Mouse (Mus musculus) heart, embryonic 11.5 days (tissue): ENCODE data around the gene Fbxl15. TPM values are rescaled to one million over a fixed set of nuclear protein-coding genes. Genes with fewer than 3 reads are reported as not detected.

Experiments used
- ATAC-seq: fragments of 200-750 bp; cut with Nextera tagmentation; replicated peaks from 2 replicates; pipeline ENCODE4 v1.8.0; 2017; ENCODE audit warnings: moderate library complexity; ENCODE audit not compliant: insufficient number of reproducible peaks, low FRiP score, low TSS enrichment
- H3K27ac ChIP-seq: fragments of 300-500 bp; sonication (generic); 2 replicates; pipeline ENCODE4 v1.5.1; 2014; ENCODE audit warnings: mild to moderate bottlenecking, low read depth, low read length
- H3K27me3 ChIP-seq: fragments of 300-500 bp; sonication (generic); 2 replicates; pipeline ENCODE4 v1.6.1; 2014; ENCODE audit warnings: mild to moderate bottlenecking, low read length, mixed read lengths; ENCODE audit not compliant: control insufficient read depth, insufficient read depth
- H3K36me3 ChIP-seq: fragments of 300-500 bp; sonication (generic); 2 replicates; pipeline ENCODE4 v1.6.1; 2014; ENCODE audit warnings: mild to moderate bottlenecking, low read length, moderate library complexity, mixed read lengths; ENCODE audit not compliant: control insufficient read depth, insufficient read depth
- H3K4me1 ChIP-seq: fragments of 300-500 bp; sonication (generic); 2 replicates; pipeline ENCODE4 v1.6.1; 2014; ENCODE audit warnings: low read length; ENCODE audit not compliant: control insufficient read depth, insufficient read depth
- H3K4me2 ChIP-seq: fragments of 300-500 bp; sonication (generic); 2 replicates; pipeline ENCODE4 v1.6.1; 2014; ENCODE audit warnings: mild to moderate bottlenecking, moderate library complexity
- H3K4me3 ChIP-seq: fragments of 300-500 bp; sonication (generic); 2 replicates; pipeline ENCODE4 v1.5.1; 2014; ENCODE audit warnings: low read depth, low read length
- H3K9ac ChIP-seq: fragments of 300-500 bp; sonication (generic); 2 replicates; pipeline ENCODE4 v1.6.1; 2014; ENCODE audit warnings: mild to moderate bottlenecking, low read depth, low read length, moderate library complexity
- H3K9me3 ChIP-seq: fragments of 300-500 bp; sonication (generic); replicated peaks from 2 replicates; pipeline ENCODE4 v1.6.1; 2016; ENCODE audit warnings: low read length; ENCODE audit not compliant: control insufficient read depth
- WGBS: fragments of 180-500 bp; shearing (Covaris S2); extraction: QIAGEN DNeasy Blood & Tissue Kit; methylation state at CpG from one replicate; pipeline ENCODE4 v1.1.7; 2014; ENCODE audit not compliant: insufficient replicate concordance; 5-methylcytosine and 5-hydroxymethylcytosine counted together
- polyA plus RNA-seq: library from polyadenylated mRNA; unstranded; fragments of >200 nt; fragmentation: Nextera tagmentation; extraction: Ambion mirVana; gene quantifications from 2 replicates; pipeline ENCODE4 v1.2.1, GENCODE M21; 2014

The Fbxl15 gene
- polyA plus RNA-seq, 1 experiment from 2014 or later = 9.7 TPM

DNA sequence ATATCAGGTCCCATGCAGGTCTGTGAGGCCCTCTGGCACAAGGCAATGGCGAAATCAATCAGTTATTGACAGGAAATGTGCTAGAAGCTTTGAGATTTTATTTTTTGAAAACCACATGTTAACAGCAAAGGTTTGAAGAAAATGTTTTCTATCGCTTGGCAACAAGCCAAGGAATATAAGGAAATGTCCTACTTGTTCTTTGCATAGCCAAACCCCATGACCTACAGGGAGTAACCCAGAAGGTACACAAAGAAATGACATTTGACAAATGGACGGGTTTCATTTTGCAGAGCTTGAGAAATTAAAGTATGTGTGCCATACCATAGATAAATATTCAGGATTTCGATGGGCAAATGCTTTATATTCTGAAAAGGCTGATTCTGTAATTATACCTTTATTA, 31.0 kb upstream of the Fbxl15 start:
- H3K27ac ChIP-seq = no peak overlapping the region
- H3K9me3 ChIP-seq = no peaks in the 10 kb centered on the region
- WGBS = 56% methylated on average over 4 of the region's 4 CpGs
- H3K4me1 ChIP-seq = no peaks in the 10 kb centered on the region
- H3K9ac ChIP-seq = no peak overlapping the region
- H3K36me3 ChIP-seq = no peaks in the 10 kb centered on the region
- no peak overlapping the region for H3K4me2 ChIP-seq
- no peak for ATAC-seq
- no peak overlapping the region for H3K4me3 ChIP-seq
- no peaks in the 10 kb centered on the region; the same call in 1 of the 2 replicates for H3K27me3 ChIP-seq

DNA sequence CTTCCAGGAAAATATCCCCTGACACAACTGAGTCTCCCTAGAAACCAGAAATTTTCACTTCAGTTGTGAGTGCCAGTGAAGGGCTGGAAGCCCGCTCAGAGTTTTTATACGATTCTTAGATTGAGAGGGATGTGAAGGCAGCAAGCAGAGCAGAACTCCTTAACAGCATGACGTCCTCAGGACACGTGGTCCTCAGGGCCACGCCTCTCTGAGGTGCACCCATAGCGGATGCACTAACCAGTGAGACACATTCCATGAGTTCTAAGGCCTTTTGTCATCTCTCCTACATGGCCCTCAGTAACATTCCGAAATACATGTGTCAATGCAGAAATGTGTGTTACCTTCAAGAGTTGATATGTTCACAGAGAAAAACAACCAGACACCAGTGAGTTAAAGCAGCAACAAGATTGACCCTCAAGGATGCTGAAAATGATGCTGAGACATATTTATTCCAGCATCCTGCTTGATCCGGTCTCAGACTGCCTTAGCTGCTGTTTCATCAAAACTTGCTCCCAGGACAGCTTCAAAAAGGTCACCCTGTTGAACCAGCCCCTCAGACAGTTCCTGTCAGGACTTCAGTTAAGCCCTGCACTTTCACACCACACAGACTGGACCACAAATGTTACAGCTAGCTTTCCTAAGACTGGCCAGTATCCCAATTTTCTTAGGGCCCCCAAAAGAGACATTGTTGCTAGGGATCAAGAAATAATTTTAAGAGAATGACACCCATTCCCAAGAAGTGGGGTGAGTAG, 27.5 kb upstream of the Fbxl15 start:
- no peak for ATAC-seq

DNA sequence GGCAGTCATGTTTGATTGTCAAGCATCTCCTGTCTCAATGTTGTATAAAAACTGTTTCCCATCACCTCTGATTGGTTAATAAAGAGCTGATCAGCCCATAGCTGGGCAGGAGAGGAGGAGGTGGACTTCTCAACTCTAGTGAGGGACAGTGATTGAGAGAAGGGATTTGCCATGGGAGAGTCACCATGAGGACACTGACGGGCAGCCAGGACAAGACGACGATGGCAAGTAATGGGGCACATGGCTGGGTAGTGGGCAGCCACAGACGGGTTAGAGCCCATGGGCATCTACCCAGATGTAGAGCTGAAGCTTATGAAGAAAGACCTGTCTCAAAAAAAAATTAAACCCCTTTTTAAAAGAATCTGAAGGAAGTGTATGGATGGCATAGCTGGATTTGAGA, 25.4 kb upstream of the Fbxl15 start:
- H3K9me3 ChIP-seq = no peaks in the 10 kb centered on the region
- no peak for ATAC-seq
- H3K27me3 ChIP-seq = peaks cover 6% of the 10 kb centered on the region
- 80% methylated on average over 4 of the region's 4 CpGs for WGBS
- peaks cover 10% of the 10 kb centered on the region for H3K4me1 ChIP-seq
- no peak overlapping the region for H3K9ac ChIP-seq
- no peak overlapping the region for H3K4me3 ChIP-seq
- no peak overlapping the region for H3K4me2 ChIP-seq
- no peaks in the 10 kb centered on the region for H3K36me3 ChIP-seq
- H3K27ac ChIP-seq = no peak overlapping the region

More for the DNA sequence above, 27.5 kb upstream of the Fbxl15 start:
- no peak overlapping the region for H3K27ac ChIP-seq
- H3K4me3 ChIP-seq = no peak overlapping the region
- H3K9ac ChIP-seq = no peak overlapping the region
- H3K9me3 ChIP-seq = no peaks in the 10 kb centered on the region
- no peak overlapping the region for H3K4me2 ChIP-seq
- no peaks in the 10 kb centered on the region; the same call in 1 of the 2 replicates for H3K27me3 ChIP-seq
- 0 out of 2 replicates have a peak, but pooled peaks cover 4% of the 10 kb centered on the region for H3K4me1 ChIP-seq
- WGBS = 34% methylated on average over 8 of the region's 8 CpGs
- H3K36me3 ChIP-seq = no peaks in the 10 kb centered on the region

GRCm38 (mm10) chr19:46303251-46304215, 24.5 kb upstream of the Fbxl15 start:
- H3K4me2 ChIP-seq = peak overlapping the region; percentile 100

GRCm38 (mm10) chr19:46304216-46304841, 23.7 kb upstream of the Fbxl15 start, which contains the start of gene Nfkb2:
Nfkb2 (plus strand) TSS chr19:46304320.
- H3K27me3 ChIP-seq = peaks cover 17% of the 10 kb centered on the region
- peak within 1 kb of the TSS; percentile 70 for H3K27ac ChIP-seq
- peaks cover 15% of the 10 kb centered on the region for H3K4me1 ChIP-seq
- peak within 1 kb of the TSS; percentile 79 for H3K9ac ChIP-seq
- peak within 1 kb of the TSS; percentile 100 for H3K4me2 ChIP-seq
- WGBS = under 1% methylated on average over 39 of the region's 39 CpGs
- H3K4me3 ChIP-seq = peak within 1 kb of the TSS; percentile 72
- H3K9me3 ChIP-seq = no peaks in the 10 kb centered on the region
- ATAC-seq = peak; percentile 81
- no peaks in the 10 kb centered on the region for H3K36me3 ChIP-seq

More at GRCm38 (mm10) chr19:46303251-46304215, 24.5 kb upstream of the Fbxl15 start:
- WGBS = 50% methylated on average over 18 of the region's 18 CpGs
- no peaks in the 10 kb centered on the region for H3K9me3 ChIP-seq
- H3K27ac ChIP-seq = no peak overlapping the region
- H3K36me3 ChIP-seq = no peaks in the 10 kb centered on the region
- peaks cover 16% of the 10 kb centered on the region for H3K27me3 ChIP-seq
- ATAC-seq = no peak
- peaks cover 10% of the 10 kb centered on the region for H3K4me1 ChIP-seq
- H3K4me3 ChIP-seq = peak overlapping the region; percentile 72
- no peak overlapping the region; the same call in 1 of the 2 replicates for H3K9ac ChIP-seq

DNA sequence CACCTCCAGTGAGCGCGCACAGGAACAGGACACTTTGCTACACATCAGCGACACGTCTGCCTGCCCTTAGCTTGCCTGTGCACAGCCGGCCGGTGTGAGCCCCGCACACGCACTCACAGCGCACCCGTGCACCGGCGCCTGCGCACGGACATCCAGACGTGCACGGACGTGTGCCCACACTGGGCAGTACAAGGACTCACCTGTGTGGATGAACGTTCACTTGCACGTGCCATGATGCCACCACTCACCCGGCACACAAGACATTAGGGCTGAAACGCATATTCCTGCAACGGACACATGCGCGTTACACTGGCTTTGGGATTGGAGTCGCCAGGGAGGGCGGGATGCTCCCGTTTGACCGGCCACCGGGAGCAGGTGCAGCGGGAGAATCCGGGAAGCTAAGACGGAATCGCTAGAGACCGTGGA, 23.1 kb upstream of the Fbxl15 start:
- WGBS = under 1% methylated on average over 34 of the region's 34 CpGs

GRCm38 (mm10) chr19:46305432-46306267, 22.3 kb upstream of the Fbxl15 start:
- Histone ChIP-seq H3K9ac (peak overlapping the region; percentile 79), H3K4me3 (peak overlapping the region; percentile 72), H3K4me1 (peaks cover 15% of the 10 kb centered on the region), H3K27ac (peak overlapping the region; percentile 70), H3K36me3 (0 out of 2 replicates have a peak, but pooled peaks cover 2% of the 10 kb centered on the region), H3K4me2 (peak overlapping the region; percentile 100), H3K9me3 (no peaks in the 10 kb centered on the region), H3K27me3 (peaks cover 24% of the 10 kb centered on the region)
- ATAC-seq = peak; percentile 76
- WGBS = under 1% methylated on average over 42 of the region's 43 CpGs

More for the DNA sequence above, 23.1 kb upstream of the Fbxl15 start:
- Histone ChIP-seq H3K27me3 (peaks cover 21% of the 10 kb centered on the region), H3K4me1 (peaks cover 15% of the 10 kb centered on the region), H3K9ac (peak overlapping the region; percentile 79), H3K4me3 (peak overlapping the region; percentile 72), H3K27ac (peak overlapping the region; percentile 70), H3K9me3 (no peaks in the 10 kb centered on the region), H3K36me3 (no peaks in the 10 kb centered on the region), H3K4me2 (peak overlapping the region; percentile 100)
- ATAC-seq = peak; percentile 9; the same call in 1 of the 2 replicates
